23 mouse cellular contexts compared by ENCODE assay signal in the genomic region with DNA sequence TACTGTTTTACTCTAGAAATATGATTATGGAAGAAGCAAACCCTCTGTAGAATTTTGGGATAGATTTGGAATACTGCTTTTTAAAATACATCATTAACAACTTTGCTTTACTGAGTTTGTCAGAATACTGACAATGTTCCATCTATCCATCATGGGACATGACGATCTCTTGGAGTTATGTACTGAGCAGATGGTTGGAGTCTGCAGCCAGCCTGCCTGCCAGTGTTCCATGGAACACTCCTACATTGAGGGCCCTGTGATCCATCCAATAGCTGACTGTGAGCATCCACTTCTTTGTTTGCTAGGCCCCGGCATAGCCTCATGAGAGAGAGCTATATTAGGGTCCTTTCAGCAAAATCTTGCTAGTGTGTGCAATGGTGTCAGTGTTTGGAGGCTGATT.
DNase-seq lines count a peak whose midpoint lies in the region.
"Had no signal": no experiment of that assay in that cellular context is flagged by ENCODE, and none has a peak within 500 bp of the region (broad histone marks: within the 10 kb centered on the region; RNA-seq: fewer than 3 reads in every experiment).

No protein-coding gene starts in this region.

- peak; percentile 44 for DNase-seq in layer of hippocampus, adult 11-12 months (ENCODE audit: low spot score)
- DNase-seq in layer of hippocampus, postnatal 25 days (ENCODE audit: extremely low spot score in 1 of 2, low spot score in 1 of 2): no peak
- DNase-seq in cerebellum, adult 9-11 months: peak; percentile 49
- DNase-seq in layer of hippocampus, adult 18-20 months (ENCODE audit: low spot score in 2 of 2): peak; percentile 55 to 84
- peak; percentile 40 to 62 for DNase-seq in layer of hippocampus, postnatal 36 days
- DNase-seq in embryonic facial prominence, embryonic 10.5 days (ENCODE audit: low spot score): no peak
- no peak for DNase-seq in adrenal gland, adult 18-20 months (ENCODE audit: low spot score in 2 of 2)
- no peak for DNase-seq in kidney, adult 8-10 months
- DNase-seq: adrenal gland, adult 2 months; gastrocnemius, postnatal 14 days; heart, postnatal 4 days; lung, adult 18-20 months; lung, postnatal 14 days; spleen, adult 18-20 months; thymus, postnatal 4 days had no signal

- H3K27me3 ChIP-seq in embryonic facial prominence, embryonic 10.5 days (replicated peaks; ENCODE audit: low read depth, poor library complexity, severe bottlenecking): no peaks in the 10 kb centered on the region
- H3K27me3 ChIP-seq: embryonic facial prominence, embryonic 12.5 days; heart, embryonic 15.5 days; hindbrain, embryonic 15.5 days; intestine, embryonic 15.5 days; midbrain, embryonic 13.5 days; neural tube, embryonic 13.5 days had no signal

- no peaks in the 10 kb centered on the region for H3K4me1 ChIP-seq in embryonic facial prominence, embryonic 10.5 days
- H3K4me1 ChIP-seq: embryonic facial prominence, embryonic 12.5 days; heart, embryonic 15.5 days; hindbrain, embryonic 15.5 days; intestine, embryonic 15.5 days; limb, embryonic 10.5 days; midbrain, embryonic 13.5 days; neural tube, embryonic 13.5 days had no signal

- no peaks in the 10 kb centered on the region for H3K9me3 ChIP-seq in embryonic facial prominence, embryonic 10.5 days
- H3K9me3 ChIP-seq: embryonic facial prominence, embryonic 12.5 days; heart, embryonic 15.5 days; hindbrain, embryonic 15.5 days; intestine, embryonic 15.5 days; limb, embryonic 10.5 days; midbrain, embryonic 13.5 days; neural tube, embryonic 13.5 days had no signal

- H3K36me3 ChIP-seq in embryonic facial prominence, embryonic 10.5 days (replicated peaks): no peaks in the 10 kb centered on the region
- H3K36me3 ChIP-seq: embryonic facial prominence, embryonic 12.5 days; heart, embryonic 15.5 days; hindbrain, embryonic 15.5 days; intestine, embryonic 15.5 days; limb, embryonic 10.5 days; midbrain, embryonic 13.5 days; neural tube, embryonic 13.5 days had no signal

- H3K27ac ChIP-seq in embryonic facial prominence, embryonic 10.5 days (replicated peaks): no peak overlapping the region
- H3K27ac ChIP-seq: embryonic facial prominence, embryonic 12.5 days; heart, embryonic 15.5 days; hindbrain, embryonic 15.5 days; intestine, embryonic 15.5 days; limb, embryonic 10.5 days; midbrain, embryonic 13.5 days; neural tube, embryonic 13.5 days had no signal

- WGBS in embryonic facial prominence, embryonic 10.5 days: 90% methylated on average over 2 of the region's 2 CpGs

- H3K4me3 ChIP-seq in embryonic facial prominence, embryonic 10.5 days: no peak overlapping the region
- H3K4me3 ChIP-seq: embryonic facial prominence, embryonic 12.5 days; erythroblast, embryonic 14.5 days; heart, embryonic 15.5 days; hindbrain, embryonic 15.5 days; intestine, embryonic 15.5 days; limb, embryonic 10.5 days; midbrain, embryonic 13.5 days; neural tube, embryonic 13.5 days had no signal

Comparison
In these comparisons a context has a peak if more than half of its experiments do, and no peak if none do; other contexts are left out.
1. DNase-seq: peak in layer of hippocampus, adult 11-12 months (single experiment), cerebellum, adult 9-11 months (single experiment), layer of hippocampus, adult 18-20 months (2 of 2) and layer of hippocampus, postnatal 36 days (2 of 2); none in layer of hippocampus, postnatal 25 days (0 of 2), embryonic facial prominence, embryonic 10.5 days (single experiment), adrenal gland, adult 18-20 months (0 of 2) and kidney, adult 8-10 months (0 of 2).